12 mouse cellular contexts compared by ENCODE assay signal in the genomic region with DNA sequence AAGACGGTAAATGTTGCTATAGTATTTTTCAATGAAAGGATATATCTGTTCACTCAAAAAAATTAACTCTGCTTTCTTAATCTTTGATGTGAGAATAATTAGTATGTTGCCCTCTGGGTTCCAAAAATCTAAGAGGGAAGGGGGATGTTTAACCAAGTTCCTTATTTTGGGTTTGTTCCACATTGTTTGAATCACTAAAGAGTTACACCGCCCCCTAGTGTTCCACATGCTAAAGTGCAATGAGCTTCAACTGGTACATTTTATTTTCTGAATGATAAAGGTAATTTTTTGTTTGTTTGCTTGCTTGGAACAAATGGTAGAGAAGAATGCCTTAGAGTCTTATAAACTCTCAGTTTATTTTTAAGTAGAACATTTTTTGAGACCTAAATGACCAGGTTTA. TPM values are rescaled to one million over a fixed set of nuclear protein-coding genes. Genes with fewer than 3 reads are reported as not detected.
DNase-seq lines count a peak whose midpoint lies in the region; ATAC-seq and TF ChIP-seq lines count a peak whose summit lies in the region.
"Had no signal": no experiment of that assay in that cellular context is flagged by ENCODE, and none has a peak within 500 bp of the region (broad histone marks: within the 10 kb centered on the region; RNA-seq: fewer than 3 reads in every experiment).

No protein-coding gene starts in this region.

- no peak for ATAC-seq in kidney, postnatal 0 days (replicated peaks; ENCODE audit: low FRiP score, low read depth)
- ATAC-seq in kidney, embryonic 16.5 days (ENCODE audit: low FRiP score, low TSS enrichment) = no peak

- DNase-seq in kidney, postnatal 0 days (ENCODE audit: low spot score) = peak; percentile 62
- no peak for DNase-seq in kidney, adult 8-10 months
- DNase-seq in 3T3-L1 (ENCODE audit: low read depth, low spot score) = peak; percentile 65
- peak; percentile 35 to 47 for DNase-seq in B cell, adult 2 months
- peak; percentile 71 for DNase-seq in embryo, embryonic 10.5 days (ENCODE audit: low spot score)
- no peak for DNase-seq in natural killer cell, adult 2 months (ENCODE audit: low spot score in 2 of 2)
- DNase-seq in urinary bladder, postnatal 4 days (ENCODE audit: low spot score in 2 of 2) = no peak
- DNase-seq: cerebellum, adult 9-11 months; thymus, adult 2 months had no signal

- no peak overlapping the region for H3K4me3 ChIP-seq in kidney, postnatal 0 days (replicated peaks; ENCODE audit: low read depth, low read length)
- H3K4me3 ChIP-seq in kidney, embryonic 16.5 days (ENCODE audit: low read length) = no peak overlapping the region
- H3K4me3 ChIP-seq: heart, embryonic 12.5 days; limb, embryonic 12.5 days had no signal

- H3K4me1 ChIP-seq in kidney, postnatal 0 days (replicated peaks; ENCODE audit: insufficient read depth, low read length) = no peaks in the 10 kb centered on the region
- 0 out of 2 replicates have a peak, but pooled peaks cover 3% of the 10 kb centered on the region for H3K4me1 ChIP-seq in kidney, embryonic 16.5 days (ENCODE audit: insufficient read depth, low read length)
- H3K4me1 ChIP-seq: limb, embryonic 12.5 days had no signal

- 46% methylated on average over 2 of the region's 2 CpGs for WGBS in kidney, postnatal 0 days
- 49% methylated on average over 2 of the region's 2 CpGs for WGBS in kidney, embryonic 16.5 days

- H3K36me3 ChIP-seq in kidney, postnatal 0 days (ENCODE audit: insufficient read depth, low read length) = no peaks in the 10 kb centered on the region
- H3K36me3 ChIP-seq in kidney, embryonic 16.5 days (ENCODE audit: insufficient read depth, low read length) = no peaks in the 10 kb centered on the region
- H3K36me3 ChIP-seq: heart, embryonic 12.5 days; limb, embryonic 12.5 days had no signal

- TF ChIP-seq CTCF in kidney, postnatal 0 days (IDR thresholded peaks at IDR 0.05; ENCODE audit: low read depth) = peak; percentile 81

- no peak overlapping the region for H3K9ac ChIP-seq in kidney, postnatal 0 days (ENCODE audit: low read depth, low read length)
- H3K9ac ChIP-seq in kidney, embryonic 16.5 days (replicated peaks; ENCODE audit: low read length) = no peak overlapping the region
- H3K9ac ChIP-seq: heart, embryonic 12.5 days; limb, embryonic 12.5 days had no signal

- no peak overlapping the region for H3K27ac ChIP-seq in kidney, postnatal 0 days
- no peak overlapping the region for H3K27ac ChIP-seq in kidney, embryonic 16.5 days (ENCODE audit: low read length)
- H3K27ac ChIP-seq: limb, embryonic 12.5 days had no signal

- no peaks in the 10 kb centered on the region for H3K9me3 ChIP-seq in kidney, postnatal 0 days (replicated peaks; ENCODE audit: low read length)
- no peaks in the 10 kb centered on the region for H3K9me3 ChIP-seq in kidney, embryonic 16.5 days (ENCODE audit: low read length)
- H3K9me3 ChIP-seq: heart, embryonic 12.5 days; limb, embryonic 12.5 days had no signal

- no peaks in the 10 kb centered on the region for H3K27me3 ChIP-seq in kidney, postnatal 0 days (ENCODE audit: insufficient read depth, low read length)
- peaks cover 6% of the 10 kb centered on the region for H3K27me3 ChIP-seq in kidney, embryonic 16.5 days (ENCODE audit: insufficient read depth, low read length)

- H3K4me2 ChIP-seq in kidney, postnatal 0 days (ENCODE audit: low read length) = no peak overlapping the region
- H3K4me2 ChIP-seq in kidney, embryonic 16.5 days (replicated peaks; ENCODE audit: low read depth, low read length) = no peak overlapping the region
- H3K4me2 ChIP-seq: heart, embryonic 12.5 days; limb, embryonic 12.5 days had no signal

RNA-seq across cellular contexts. Expression of a gene that starts 11.1 kb away (rescaled TPM):
- 70.0 and 71.8 TPM in 2 replicates for polyA plus RNA-seq in kidney, postnatal 0 days (2015; fragmentation: Nextera tagmentation; extraction: Ambion mirVana)
- polyA plus RNA-seq in kidney, embryonic 16.5 days (2015; fragmentation: Nextera tagmentation; extraction: Ambion mirVana) = 48.9 and 49.7 TPM in 2 replicates

Comparison
In these comparisons a context has a peak if more than half of its experiments do, and no peak if none do; other contexts are left out.
1. DNase-seq: peak in kidney, postnatal 0 days (single experiment), 3T3-L1 (single experiment), B cell, adult 2 months (2 of 2) and embryo, embryonic 10.5 days (single experiment); none in kidney, adult 8-10 months (0 of 2), natural killer cell, adult 2 months (0 of 2) and urinary bladder, postnatal 4 days (0 of 2).